Mouse (Mus musculus): ENCODE measurements around the gene Gm525.
"Not testable (repeated sequence)": the region's sequence is repeated elsewhere in the genome, so short reads cannot be mapped to it uniquely, and the experiment has no call there.

Gene Gm525

GRCm38 (mm10) chr11:89064312-89064711, 9.3 kb upstream of the Gm525 start:
- DNase-seq (ENCODE audit: low spot score) = no peak

- no peak for DNase-seq (ENCODE audit: low spot score)
These were observed 8.3 kb upstream of the Gm525 start for GRCm38 (mm10) chr11:89065297-89065696.

- DNase-seq (ENCODE audit: low spot score) = no peak
These were observed 7.5 kb upstream of the Gm525 start for GRCm38 (mm10) chr11:89066126-89066525.

GRCm38 (mm10) chr11:89066750-89067149, 6.9 kb upstream of the Gm525 start, which contains the start of gene Dgke:
TSS of gene Dgke (minus strand) at chr11:89066850.
- no peak for DNase-seq (ENCODE audit: low spot score)

GRCm38 (mm10) chr11:89067301-89067822, 6.3 kb upstream of the Gm525 start:
- DNase-seq (ENCODE audit: low spot score) = no peak

- DNase-seq (ENCODE audit: low spot score) = no peak
These were observed 5.7 kb upstream of the Gm525 start for GRCm38 (mm10) chr11:89067871-89068490.

GRCm38 (mm10) chr11:89068649-89069048, 5.0 kb upstream of the Gm525 start:
- DNase-seq (ENCODE audit: low spot score) = no peak

- DNase-seq (ENCODE audit: low spot score) = peak; percentile 63
These were observed 4.3 kb upstream of the Gm525 start for GRCm38 (mm10) chr11:89069303-89069702.

GRCm38 (mm10) chr11:89071522-89071921, 2.1 kb upstream of the Gm525 start:
- no peak for DNase-seq (ENCODE audit: low spot score)

GRCm38 (mm10) chr11:89074783-89075413, 1.3 kb downstream of the Gm525 start:
- no peak for DNase-seq (ENCODE audit: low spot score)

- no peak for DNase-seq (ENCODE audit: low spot score)
These were observed 2.8 kb downstream of the Gm525 start for GRCm38 (mm10) chr11:89076370-89076821.

GRCm38 (mm10) chr11:89077601-89078000, 4.0 kb downstream of the Gm525 start:
- DNase-seq (ENCODE audit: low spot score) = no peak

- no peak for DNase-seq (ENCODE audit: low spot score)
These were observed 4.7 kb downstream of the Gm525 start for GRCm38 (mm10) chr11:89078305-89078704.

GRCm38 (mm10) chr11:89078996-89079680, 5.5 kb downstream of the Gm525 start:
- DNase-seq (ENCODE audit: low spot score) = no peak

- not testable (repeated sequence) for DNase-seq (ENCODE audit: low spot score)
These were observed 8.3 kb downstream of the Gm525 start for GRCm38 (mm10) chr11:89081906-89082305.

- not testable (repeated sequence) for DNase-seq (ENCODE audit: low spot score)
These were observed 9.1 kb downstream of the Gm525 start for GRCm38 (mm10) chr11:89082691-89083090.

GRCm38 (mm10) chr11:89084601-89085000, 11.0 kb downstream of the Gm525 start:
- peak; percentile 56 for DNase-seq (ENCODE audit: low spot score)

GRCm38 (mm10) chr11:89086208-89086809, 12.7 kb downstream of the Gm525 start:
- DNase-seq (ENCODE audit: low spot score) = no peak

- DNase-seq (ENCODE audit: low spot score) = no peak
These were observed 15.1 kb downstream of the Gm525 start for GRCm38 (mm10) chr11:89088754-89089153.

GRCm38 (mm10) chr11:89090359-89090758, 16.7 kb downstream of the Gm525 start:
- not testable (repeated sequence) for DNase-seq (ENCODE audit: low spot score)

- no peak for DNase-seq (ENCODE audit: low spot score)
These were observed 19.1 kb downstream of the Gm525 start for GRCm38 (mm10) chr11:89092714-89093113.

GRCm38 (mm10) chr11:89095306-89095705, 21.7 kb downstream of the Gm525 start:
- no peak for DNase-seq (ENCODE audit: low spot score)

Measured in embryo, embryonic 10 days (tissue).